Mouse (Mus musculus): ENCODE measurements around the gene Aco2. TPM values are rescaled to one million over a fixed set of nuclear protein-coding genes. Genes with fewer than 3 reads are reported as not detected.

Gene Aco2
- total and polyA plus RNA-seq, 2 experiments from 2014 or later = 298 to 536 TPM

GRCm38 (mm10) chr15:81964262-81964661 lies 92.2 kb downstream of the Aco2 start:
- DNase-seq (ENCODE audit: low spot score) = no peak
- 79% methylated on average over 1 of the region's 1 CpGs for WGBS
- Histone ChIP-seq H3K4me2 (ENCODE audit: low read depth, low read length) (no peak overlapping the region), H3K4me3 (ENCODE audit: low read length) (no peak overlapping the region), H3K36me3 (ENCODE audit: insufficient read depth, low read length) (no peaks in the 10 kb centered on the region), H3K9ac (replicated peaks; ENCODE audit: low read length) (no peak overlapping the region), H3K27me3 (ENCODE audit: insufficient read depth, low read length) (no peaks in the 10 kb centered on the region), H3K4me1 (ENCODE audit: insufficient read depth, low read length) (no peaks in the 10 kb centered on the region), H3K9me3 (ENCODE audit: low read length) (no peaks in the 10 kb centered on the region), H3K27ac (no peak overlapping the region)
- TF ChIP-seq CTCF (IDR thresholded peaks at IDR 0.05; ENCODE audit: low read depth) = no peak
- ATAC-seq = no peak

Other genes starting within 250 kb of the Aco2 start
- 29.9 and 31.4 TPM in 2 replicates for gene L3mbtl2, start 208.4 kb upstream of the Aco2 start, total RNA-seq (2014; rRNA removed)
- gene L3mbtl2, start 208.4 kb upstream of the Aco2 start, polyA plus RNA-seq (2015; fragmentation: Nextera tagmentation; extraction: Ambion mirVana) = 27.1 and 27.6 TPM in 2 replicates
- 43.1 and 64.4 TPM in 2 replicates for gene Chadl, start 175.0 kb upstream of the Aco2 start, total RNA-seq (2014; rRNA removed)
- gene Chadl, start 175.0 kb upstream of the Aco2 start, polyA plus RNA-seq (2015; fragmentation: Nextera tagmentation; extraction: Ambion mirVana) = 45.1 and 45.6 TPM in 2 replicates
- gene Zc3h7b, start 127.3 kb upstream of the Aco2 start, total RNA-seq (2014; rRNA removed) = 136 and 148 TPM in 2 replicates
- gene Zc3h7b, start 127.3 kb upstream of the Aco2 start, polyA plus RNA-seq (2015; fragmentation: Nextera tagmentation; extraction: Ambion mirVana) = 31.4 and 34.5 TPM in 2 replicates
- gene Rangap1, start 126.8 kb upstream of the Aco2 start, total RNA-seq (2014; rRNA removed) = 147 and 151 TPM in 2 replicates
- gene Rangap1, start 126.8 kb upstream of the Aco2 start, polyA plus RNA-seq (2015; fragmentation: Nextera tagmentation; extraction: Ambion mirVana) = 124 and 128 TPM in 2 replicates
- gene Tef, start 69.9 kb upstream of the Aco2 start, total RNA-seq (2014; rRNA removed) = 62.5 and 64.1 TPM in 2 replicates
- 27.8 and 30.4 TPM in 2 replicates for gene Tef, start 69.9 kb upstream of the Aco2 start, polyA plus RNA-seq (2015; fragmentation: Nextera tagmentation; extraction: Ambion mirVana)
- 12.9 and 13.9 TPM in 2 replicates for gene Tob2, start 13.5 kb upstream of the Aco2 start, total RNA-seq (2014; rRNA removed)
- gene Tob2, start 13.5 kb upstream of the Aco2 start, polyA plus RNA-seq (2015; fragmentation: Nextera tagmentation; extraction: Ambion mirVana) = 14.0 and 14.5 TPM in 2 replicates
- 29.0 and 29.7 TPM in 2 replicates for gene Phf5a, start 398 bp upstream of the Aco2 start, total RNA-seq (2014; rRNA removed)
- gene Phf5a, start 398 bp upstream of the Aco2 start, polyA plus RNA-seq (2015; fragmentation: Nextera tagmentation; extraction: Ambion mirVana) = 102 and 110 TPM in 2 replicates
- gene Polr3h, start 53.9 kb downstream of the Aco2 start, total RNA-seq (2014; rRNA removed) = 47.2 and 48.7 TPM in 2 replicates
- gene Polr3h, start 53.9 kb downstream of the Aco2 start, polyA plus RNA-seq (2015; fragmentation: Nextera tagmentation; extraction: Ambion mirVana) = 98.7 and 101 TPM in 2 replicates
- gene Csdc2, start 64.5 kb downstream of the Aco2 start, total RNA-seq (2014; rRNA removed) = 178 and 188 TPM in 2 replicates
- 239 and 269 TPM in 2 replicates for gene Csdc2, start 64.5 kb downstream of the Aco2 start, polyA plus RNA-seq (2015; fragmentation: Nextera tagmentation; extraction: Ambion mirVana)
- gene Pmm1, start 88.6 kb downstream of the Aco2 start, total RNA-seq (2014; rRNA removed) = 123 and 164 TPM in 2 replicates
- gene Pmm1, start 88.6 kb downstream of the Aco2 start, polyA plus RNA-seq (2015; fragmentation: Nextera tagmentation; extraction: Ambion mirVana) = 140 and 142 TPM in 2 replicates
- not detected in 2 replicates for gene 1700029P11Rik, start 108.2 kb downstream of the Aco2 start, total RNA-seq (2014; rRNA removed)
- gene 1700029P11Rik, start 108.2 kb downstream of the Aco2 start, polyA plus RNA-seq (2015; fragmentation: Nextera tagmentation; extraction: Ambion mirVana) = not detected in 2 replicates
- 18.5 and 20.1 TPM in 2 replicates for gene Xrcc6, start 115.5 kb downstream of the Aco2 start, total RNA-seq (2014; rRNA removed)
- 30.9 and 35.3 TPM in 2 replicates for gene Xrcc6, start 115.5 kb downstream of the Aco2 start, polyA plus RNA-seq (2015; fragmentation: Nextera tagmentation; extraction: Ambion mirVana)
- 29.9 and 32.1 TPM in 2 replicates for gene Desi1, start 161.6 kb downstream of the Aco2 start, total RNA-seq (2014; rRNA removed)
- gene Desi1, start 161.6 kb downstream of the Aco2 start, polyA plus RNA-seq (2015; fragmentation: Nextera tagmentation; extraction: Ambion mirVana) = 44.1 and 45.3 TPM in 2 replicates
- 222 and 236 TPM in 2 replicates for gene Snu13, start 175.3 kb downstream of the Aco2 start, total RNA-seq (2014; rRNA removed)
- 249 and 255 TPM in 2 replicates for gene Snu13, start 175.3 kb downstream of the Aco2 start, polyA plus RNA-seq (2015; fragmentation: Nextera tagmentation; extraction: Ambion mirVana)
- not detected in 2 replicates for gene 4930407I10Rik, start 186.8 kb downstream of the Aco2 start, total RNA-seq (2014; rRNA removed)
- gene 4930407I10Rik, start 186.8 kb downstream of the Aco2 start, polyA plus RNA-seq (2015; fragmentation: Nextera tagmentation; extraction: Ambion mirVana) = not detected in 2 replicates
- gene Mei1, start 197.7 kb downstream of the Aco2 start, total RNA-seq (2014; rRNA removed) = 0.21 TPM in 1 of 2 replicates, not detected in the other
- gene Mei1, start 197.7 kb downstream of the Aco2 start, polyA plus RNA-seq (2015; fragmentation: Nextera tagmentation; extraction: Ambion mirVana) = 0.11 and 0.24 TPM in 2 replicates

Measured in hindbrain, postnatal 0 days (tissue).